Mouse (Mus musculus) heart, postnatal 0 days (tissue): ENCODE measurements around the gene Bud13. TPM values are rescaled to one million over a fixed set of nuclear protein-coding genes. Genes with fewer than 3 reads are reported as not detected.
"Not testable (repeated sequence)": the region's sequence is repeated elsewhere in the genome, so short reads cannot be mapped to it uniquely, and the experiment has no call there.

Experiments used
- ATAC-seq: fragments of 200-750 bp; cut with Nextera tagmentation; 2 replicates; pipeline ENCODE4 v1.8.0; 2017; ENCODE audit warnings: low read depth, moderate number of reproducible peaks, moderate library complexity; ENCODE audit not compliant: insufficient read depth
- DNase-seq: peaks from one replicate; pipeline ENCODE4 v3.0.0-alpha.2; 2016; ENCODE audit warnings: low spot score
- H3K27ac ChIP-seq: fragments of 300-500 bp; sonication (generic); 2 replicates; pipeline ENCODE4 v1.5.1; 2014; ENCODE audit warnings: low read depth, mild to moderate bottlenecking
- H3K27me3 ChIP-seq: fragments of 300-500 bp; sonication (generic); 2 replicates; pipeline ENCODE4 v1.6.1; 2014; ENCODE audit warnings: low read length, mixed read lengths; ENCODE audit not compliant: control insufficient read depth, insufficient read depth
- H3K36me3 ChIP-seq: fragments of 300-500 bp; sonication (generic); replicated peaks from 2 replicates; pipeline ENCODE4 v1.6.1; 2014; ENCODE audit warnings: low read length, mixed read lengths; ENCODE audit not compliant: control insufficient read depth, insufficient read depth
- H3K4me1 ChIP-seq: fragments of 300-500 bp; sonication (generic); 2 replicates; pipeline ENCODE4 v1.6.1; 2014; ENCODE audit warnings: antibody characterized with exemption; ENCODE audit not compliant: control insufficient read depth, insufficient read depth
- H3K4me2 ChIP-seq: fragments of 300-500 bp; sonication (generic); 2 replicates; pipeline ENCODE4 v1.6.1; 2014; ENCODE audit warnings: low read depth, mild to moderate bottlenecking, low read length, moderate library complexity
- H3K4me3 ChIP-seq: fragments of 300-500 bp; sonication (generic); 2 replicates; pipeline ENCODE4 v1.5.1; 2014; ENCODE audit warnings: low read depth, low read length
- H3K9ac ChIP-seq: fragments of 300-500 bp; sonication (generic); replicated peaks from 2 replicates; pipeline ENCODE4 v1.6.1; 2014; ENCODE audit warnings: low read depth, low read length, mixed read lengths
- H3K9me3 ChIP-seq: fragments of 300-500 bp; sonication (generic); replicated peaks from 2 replicates; pipeline ENCODE4 v1.6.1; 2016; ENCODE audit warnings: low read length; ENCODE audit not compliant: control insufficient read depth
- CTCF ChIP-seq: IDR thresholded peaks from 2 replicates; pipeline ENCODE4 v1.5.1; 2016; ENCODE audit warnings: antibody characterized with exemption, control low read depth, low read depth
- EP300 ChIP-seq: IDR thresholded peaks from 2 replicates; pipeline ENCODE4 v1.6.1; 2016; ENCODE audit warnings: antibody characterized with exemption, low read depth
- WGBS: fragments of 180-500 bp; shearing (Covaris S2); extraction: QIAGEN DNeasy Blood & Tissue Kit; methylation state at CpG from one replicate; pipeline ENCODE4 v1.1.7; 2014; 5-methylcytosine and 5-hydroxymethylcytosine counted together
- polyA plus RNA-seq: library from polyadenylated mRNA; unstranded; fragments of >200 nt; fragmentation: Nextera tagmentation; extraction: Ambion mirVana; gene quantifications from 2 replicates; pipeline ENCODE4 v1.2.1, GENCODE M21; 2015
- total RNA-seq: library from RNA; depleted of rRNA; stranded (reverse); fragments of >200 nt; gene quantifications from 2 replicates; pipeline ENCODE4 v1.2.3, GENCODE M21; 2014; ENCODE audit warnings: low replicate concordance

Bud13 gene
- total and polyA plus RNA-seq, 2 experiments from 2014 or later: 7.6 to 12.0 TPM

DNA sequence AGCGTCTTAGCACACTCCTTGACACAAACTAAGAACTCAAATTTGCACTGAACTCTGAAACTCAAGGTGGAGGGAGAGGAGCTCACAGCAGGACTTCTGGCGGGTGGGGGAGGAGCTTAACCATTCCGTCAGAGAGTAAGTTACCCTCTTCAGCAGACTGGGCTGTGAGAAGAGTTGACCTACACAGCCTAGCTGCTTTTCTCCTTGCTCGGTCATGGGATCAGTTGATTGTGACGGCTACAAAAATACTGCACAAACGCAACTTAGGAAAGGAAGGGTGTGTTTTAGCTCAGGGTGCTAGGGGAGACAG, 47.7 kb downstream of the Bud13 start:
- Histone ChIP-seq H3K4me3 (no peak overlapping the region), H3K27me3 (peaks cover 14% of the 10 kb centered on the region; the same call in 1 of the 2 replicates), H3K27ac (no peak overlapping the region), H3K36me3 (no peaks in the 10 kb centered on the region), H3K9me3 (no peaks in the 10 kb centered on the region), H3K4me2 (no peak overlapping the region), H3K4me1 (peaks cover 10% of the 10 kb centered on the region; the same call in 1 of the 2 replicates), H3K9ac (no peak overlapping the region)
- 33% methylated on average over 6 of the region's 6 CpGs for WGBS
- no peak for DNase-seq
- no peak for ATAC-seq
- TF ChIP-seq CTCF (no peak), EP300 (no peak)

GRCm38 (mm10) chr9:46331301-46331700, 48.5 kb downstream of the Bud13 start:
- peaks cover 10% of the 10 kb centered on the region; the same call in 1 of the 2 replicates for H3K4me1 ChIP-seq
- ATAC-seq: no peak
- WGBS: 81% methylated on average over 1 of the region's 1 CpGs

GRCm38 (mm10) chr9:46334471-46335025, 51.7 kb downstream of the Bud13 start:
- Histone ChIP-seq H3K4me1 (no peaks in the 10 kb centered on the region), H3K4me3 (no peak overlapping the region)
- WGBS: 40% methylated on average over 26 of the region's 26 CpGs

More at GRCm38 (mm10) chr9:46331301-46331700, 48.5 kb downstream of the Bud13 start:
- Histone ChIP-seq H3K9ac (no peak overlapping the region), H3K4me2 (no peak overlapping the region), H3K9me3 (no peaks in the 10 kb centered on the region), H3K36me3 (no peaks in the 10 kb centered on the region), H3K27me3 (peaks cover 14% of the 10 kb centered on the region; the same call in 1 of the 2 replicates), H3K27ac (no peak overlapping the region), H3K4me3 (no peak overlapping the region)
- no peak for TF ChIP-seq EP300
- TF ChIP-seq CTCF: no peak
- DNase-seq: no peak

DNA sequence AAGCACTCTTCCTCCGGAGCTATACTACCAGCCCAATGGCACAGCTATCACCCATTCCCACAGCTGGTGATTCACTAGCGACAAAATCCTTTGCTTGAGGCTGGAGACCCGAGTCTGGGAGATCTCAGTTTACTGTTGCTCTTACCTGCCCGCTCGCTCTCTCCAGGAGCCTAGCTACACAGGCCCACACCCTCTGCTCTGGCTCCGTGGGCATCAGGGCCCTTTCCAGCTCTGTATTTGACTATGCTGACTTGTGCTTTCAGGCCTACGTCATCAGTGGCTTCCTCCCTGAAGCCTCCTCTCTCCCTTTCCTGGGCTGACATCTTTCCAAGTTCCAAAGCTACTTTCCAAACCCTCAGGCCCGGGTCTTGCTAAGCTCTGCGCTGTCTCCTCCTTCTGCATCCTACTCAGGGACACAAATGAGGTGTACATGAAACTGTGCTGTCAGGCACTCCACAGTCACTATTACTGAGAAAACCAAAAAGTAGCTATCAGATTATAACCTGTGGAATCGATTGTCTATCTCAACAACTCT, 52.7 kb downstream of the Bud13 start:
- no peak overlapping the region for H3K27ac ChIP-seq
- WGBS: 67% methylated on average over 10 of the region's 10 CpGs
- H3K4me2 ChIP-seq: no peak overlapping the region
- no peak for ATAC-seq
- DNase-seq: no peak
- peaks cover 14% of the 10 kb centered on the region; the same call in 1 of the 2 replicates for H3K27me3 ChIP-seq
- no peaks in the 10 kb centered on the region for H3K4me1 ChIP-seq
- H3K9me3 ChIP-seq: no peaks in the 10 kb centered on the region
- H3K9ac ChIP-seq: no peak overlapping the region
- no peak overlapping the region for H3K4me3 ChIP-seq
- no peaks in the 10 kb centered on the region for H3K36me3 ChIP-seq
- no peak for TF ChIP-seq EP300

More at GRCm38 (mm10) chr9:46334471-46335025, 51.7 kb downstream of the Bud13 start:
- ATAC-seq: no peak
- H3K27me3 ChIP-seq: peaks cover 14% of the 10 kb centered on the region; the same call in 1 of the 2 replicates
- H3K9me3 ChIP-seq: no peaks in the 10 kb centered on the region
- no peak overlapping the region for H3K4me2 ChIP-seq
- TF ChIP-seq CTCF (no peak), EP300 (no peak)
- no peak overlapping the region for H3K27ac ChIP-seq
- no peaks in the 10 kb centered on the region for H3K36me3 ChIP-seq
- H3K9ac ChIP-seq: no peak overlapping the region
- DNase-seq: no peak

- H3K4me2 ChIP-seq, H3K9me3 ChIP-seq, H3K36me3 ChIP-seq, DNase-seq, H3K4me3 ChIP-seq, H3K9ac ChIP-seq, H3K4me1 ChIP-seq, H3K27ac ChIP-seq, ATAC-seq: not testable (repeated sequence)
- H3K27me3 ChIP-seq: peaks cover 14% of the 10 kb centered on the region; the same call in 1 of the 2 replicates
- WGBS: 66% methylated on average over 11 of the region's 14 CpGs
Observed at GRCm38 (mm10) chr9:46336294-46336693, 53.5 kb downstream of the Bud13 start.

DNA sequence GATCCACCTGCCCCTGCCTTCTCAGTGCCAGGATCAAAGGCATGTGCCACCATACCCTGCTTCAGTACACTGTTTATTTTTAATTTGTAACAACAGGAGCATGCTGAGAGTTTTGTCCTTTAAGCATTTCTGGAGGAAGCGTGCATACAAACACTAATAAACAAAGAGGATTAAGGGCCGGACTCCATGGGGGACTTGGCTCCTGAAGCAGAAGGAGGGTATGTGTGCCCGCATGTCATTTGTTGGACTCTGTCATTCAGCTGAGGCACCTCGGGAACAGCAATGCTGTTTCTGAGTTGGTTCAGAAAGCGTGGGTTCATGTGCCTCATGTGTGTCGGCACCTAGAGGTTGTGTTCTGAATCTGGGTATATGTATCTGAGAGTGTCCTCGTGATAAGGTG, 54.5 kb downstream of the Bud13 start:
- no peaks in the 10 kb centered on the region for H3K36me3 ChIP-seq
- WGBS: 66% methylated on average over 7 of the region's 7 CpGs
- H3K4me1 ChIP-seq: no peaks in the 10 kb centered on the region
- H3K4me3 ChIP-seq: no peak overlapping the region
- H3K9ac ChIP-seq: no peak overlapping the region
- H3K27me3 ChIP-seq: peaks cover 14% of the 10 kb centered on the region; the same call in 1 of the 2 replicates
- ATAC-seq: no peak
- H3K4me2 ChIP-seq: no peak overlapping the region
- no peak overlapping the region for H3K27ac ChIP-seq
- TF ChIP-seq EP300: no peak
- no peak for TF ChIP-seq CTCF
- no peak for DNase-seq
- H3K9me3 ChIP-seq: no peaks in the 10 kb centered on the region
